Mouse (Mus musculus) intestine, postnatal 0 days (tissue): ENCODE data around the gene Lbhd1. TPM values are rescaled to one million over a fixed set of nuclear protein-coding genes. Genes with fewer than 3 reads are reported as not detected.
"Not testable (repeated sequence)": the region's sequence is repeated elsewhere in the genome, so short reads cannot be mapped to it uniquely, and the experiment has no call there.

ENCODE experiments used
- ATAC-seq: fragments of 200-750 bp; cut with Nextera tagmentation; 2 replicates; pipeline ENCODE4 v1.8.0; 2017; ENCODE audit warnings: mild to moderate bottlenecking, moderate TSS enrichment, moderate library complexity
- H3K27ac ChIP-seq: fragments of 300-500 bp; sonication (generic); 2 replicates; pipeline ENCODE4 v1.5.1; 2014; ENCODE audit warnings: mild to moderate bottlenecking, low read depth, low read length, moderate library complexity
- H3K27me3 ChIP-seq: fragments of 300-500 bp; sonication (generic); replicated peaks from 2 replicates; pipeline ENCODE4 v1.6.1; 2014; ENCODE audit warnings: low read length, mixed read lengths; ENCODE audit not compliant: control insufficient read depth, insufficient read depth
- H3K36me3 ChIP-seq: fragments of 300-500 bp; sonication (generic); 2 replicates; pipeline ENCODE4 v1.6.1; 2014; ENCODE audit warnings: mild to moderate bottlenecking, moderate library complexity; ENCODE audit not compliant: control insufficient read depth, insufficient read depth
- H3K4me1 ChIP-seq: fragments of 300-500 bp; sonication (generic); replicated peaks from 2 replicates; pipeline ENCODE4 v1.6.1; 2014; ENCODE audit warnings: antibody characterized with exemption, low read length, mixed read lengths; ENCODE audit not compliant: control insufficient read depth, insufficient read depth
- H3K4me2 ChIP-seq: fragments of 300-500 bp; sonication (generic); replicated peaks from 2 replicates; pipeline ENCODE4 v1.6.1; 2014; ENCODE audit warnings: low read depth, mild to moderate bottlenecking, moderate library complexity
- H3K4me3 ChIP-seq: fragments of 300-500 bp; sonication (generic); 2 replicates; pipeline ENCODE4 v1.5.1; 2014; ENCODE audit warnings: low read depth, low read length
- H3K9ac ChIP-seq: fragments of 300-500 bp; sonication (generic); 2 replicates; pipeline ENCODE4 v1.6.1; 2014; ENCODE audit warnings: mild to moderate bottlenecking, low read depth, low read length
- H3K9me3 ChIP-seq: fragments of 300-500 bp; sonication (generic); 2 replicates; pipeline ENCODE4 v1.6.1; 2016; ENCODE audit warnings: mixed run types; ENCODE audit not compliant: control insufficient read depth
- CTCF ChIP-seq: sonication (generic); IDR thresholded peaks from 2 replicates; pipeline ENCODE4 v1.5.1; 2016; ENCODE audit warnings: low read depth, mild to moderate bottlenecking, control low read depth, antibody characterized with exemption, moderate library complexity
- WGBS: fragments of 180-500 bp; shearing (Covaris S2); extraction: QIAGEN DNeasy Blood & Tissue Kit; methylation state at CpG from one replicate; pipeline ENCODE4 v1.1.7; 2014; 5-methylcytosine and 5-hydroxymethylcytosine counted together
- polyA plus RNA-seq: library from polyadenylated mRNA; unstranded; fragments of >200 nt; fragmentation: Nextera tagmentation; extraction: Ambion mirVana; gene quantifications from 2 replicates; pipeline ENCODE4 v1.2.1, GENCODE M21; 2015

Gene Lbhd1
- polyA plus RNA-seq = 44.1 and 44.6 TPM in 2 replicates

GRCm38 (mm10) chr19:8883616-8884015 lies at the start of gene Lbhd1, which contains the start of gene Gm49403:
Gene Lbhd1 (plus strand): TSS chr19:8883732.
Gene Gm49403 (plus strand): TSS chr19:8883930.
- 75% methylated on average over 3 of the region's 3 CpGs for WGBS
- no peaks in the 10 kb centered on the region for H3K36me3 ChIP-seq
- ATAC-seq = no peak
- no peak for TF ChIP-seq CTCF
- no peaks in the 10 kb centered on the region for H3K9me3 ChIP-seq
- no peak within 1 kb of the TSS for H3K9ac ChIP-seq
- 0 out of 2 replicates have a peak, but pooled peaks cover 3% of the 10 kb centered on the region for H3K4me1 ChIP-seq
- H3K4me3 ChIP-seq = no peak within 1 kb of the TSS
- no peak within 1 kb of the TSS for H3K4me2 ChIP-seq
- no peaks in the 10 kb centered on the region for H3K27me3 ChIP-seq
- H3K27ac ChIP-seq = no peak within 1 kb of the TSS

GRCm38 (mm10) chr19:8836327-8836726 lies 47.2 kb upstream of the Lbhd1 start:
- not testable (repeated sequence) for H3K4me2 ChIP-seq, H3K4me3 ChIP-seq, H3K27me3 ChIP-seq, ATAC-seq, H3K4me1 ChIP-seq, H3K9ac ChIP-seq, H3K27ac ChIP-seq, H3K9me3 ChIP-seq
- peaks cover 34% of the 10 kb centered on the region for H3K36me3 ChIP-seq
- WGBS = 92% methylated on average over 10 of the region's 10 CpGs

GRCm38 (mm10) chr19:8837251-8837791 lies 46.2 kb upstream of the Lbhd1 start, which contains the start of gene Bscl2:
Gene Bscl2 (plus strand): TSS chr19:8837467.
- peak; percentile 74 for ATAC-seq
- peaks cover 24% of the 10 kb centered on the region for H3K36me3 ChIP-seq
- H3K4me1 ChIP-seq = no peaks in the 10 kb centered on the region
- H3K9me3 ChIP-seq = no peaks in the 10 kb centered on the region
- H3K4me3 ChIP-seq = peak within 1 kb of the TSS; percentile 62
- H3K9ac ChIP-seq = peak within 1 kb of the TSS; percentile 83
- H3K4me2 ChIP-seq = peak within 1 kb of the TSS; percentile 89
- no peaks in the 10 kb centered on the region for H3K27me3 ChIP-seq
- peak; percentile 74 for TF ChIP-seq CTCF
- H3K27ac ChIP-seq = peak within 1 kb of the TSS; percentile 92
- WGBS = under 1% methylated on average over 38 of the region's 38 CpGs

DNA sequence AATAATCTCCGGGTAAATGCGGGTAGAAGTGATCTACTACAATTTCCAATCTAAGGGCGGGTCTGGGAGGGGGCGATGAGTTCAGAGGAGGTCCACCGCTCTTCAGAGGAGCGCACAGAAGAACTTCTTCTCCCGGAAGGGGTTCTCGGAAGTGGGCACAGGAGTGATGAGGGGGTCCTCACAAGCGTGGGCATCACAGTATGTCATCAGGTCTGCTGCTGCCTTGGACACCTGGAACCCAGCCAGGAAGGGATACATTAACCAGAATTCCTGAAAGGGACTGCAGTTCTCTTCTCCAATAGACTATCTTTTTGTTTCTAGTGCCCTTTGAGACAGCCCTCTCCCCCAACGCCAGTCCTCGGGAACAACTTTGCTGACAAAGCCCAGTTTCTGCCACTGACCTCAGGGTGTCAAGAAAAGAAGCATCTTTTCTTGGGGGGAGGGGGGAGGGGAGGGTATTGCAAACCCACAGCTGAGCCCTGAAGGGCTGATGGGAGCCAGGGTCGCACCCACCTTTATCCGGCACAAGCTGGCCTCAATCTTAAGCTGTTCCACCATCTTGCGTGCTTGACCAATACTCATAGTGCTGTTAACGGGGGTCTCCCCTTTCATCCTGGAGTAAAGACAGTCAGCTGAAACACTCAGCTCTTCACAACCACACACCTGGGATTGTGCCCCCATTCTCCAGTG lies 45.3 kb upstream of the Lbhd1 start:
- 20% methylated on average over 15 of the region's 15 CpGs for WGBS
- Histone ChIP-seq H3K4me2 (peak overlapping the region; percentile 89), H3K27me3 (no peaks in the 10 kb centered on the region), H3K4me3 (peak overlapping the region; percentile 62), H3K4me1 (no peaks in the 10 kb centered on the region), H3K9ac (peak overlapping the region; percentile 83), H3K27ac (peak overlapping the region; percentile 92), H3K36me3 (peaks cover 15% of the 10 kb centered on the region), H3K9me3 (no peaks in the 10 kb centered on the region)
- TF ChIP-seq CTCF = no peak
- ATAC-seq = no peak

- Histone ChIP-seq H3K27ac (peak within 1 kb of the TSS; percentile 92), H3K4me2 (peak within 1 kb of the TSS; percentile 89), H3K36me3 (peaks cover 11% of the 10 kb centered on the region; the same call in 1 of the 2 replicates), H3K4me1 (no peaks in the 10 kb centered on the region), H3K4me3 (peak within 1 kb of the TSS; percentile 62), H3K9me3 (no peaks in the 10 kb centered on the region), H3K9ac (peak within 1 kb of the TSS; percentile 83), H3K27me3 (no peaks in the 10 kb centered on the region)
- TF ChIP-seq CTCF = no peak
- no peak for ATAC-seq
- WGBS = 81% methylated on average over 11 of the region's 11 CpGs
These were observed 44.2 kb upstream of the Lbhd1 start, which contains the start of gene Gng3 for GRCm38 (mm10) chr19:8839103-8839907. Gene Gng3 (minus strand): TSS chr19:8839194.
